Mouse (Mus musculus) heart, adult 2 months (tissue): Measurements from ENCODE around the gene Clba1. TPM values are rescaled to one million over a fixed set of nuclear protein-coding genes. Genes with fewer than 3 reads are reported as not detected.

Source experiments
- DNase-seq, 2 experiments: peaks; one replicate each; pipeline ENCODE4 v3.0.0; 2021
- H3K27ac ChIP-seq: fragments of 200-600 bp; 2 replicates; pipeline ENCODE4 v1.8.1; 2022
- H3K27me3 ChIP-seq: fragments of 200-500 bp; 2 replicates; pipeline ENCODE4 v1.6.1; 2012; ENCODE audit warnings: mild to moderate bottlenecking, low read length, inconsistent platforms, mixed read lengths; ENCODE audit not compliant: control insufficient read depth, insufficient read depth
- H3K36me3 ChIP-seq: fragments of 200-500 bp; 2 replicates; pipeline ENCODE4 v1.6.1; 2012; ENCODE audit warnings: low read length, inconsistent platforms; ENCODE audit not compliant: control insufficient read depth, insufficient read depth
- H3K4me1 ChIP-seq: fragments of 200-500 bp; 2 replicates; pipeline ENCODE4 v1.6.1; 2011; ENCODE audit warnings: low read length; ENCODE audit not compliant: control insufficient read depth, insufficient read depth
- H3K4me3 ChIP-seq: fragments of 200-600 bp; 2 replicates; pipeline ENCODE4 v1.8.1; 2022
- H3K79me2 ChIP-seq: fragments of 200-500 bp; replicated peaks from 2 replicates; pipeline ENCODE4 v1.6.1; 2012; ENCODE audit warnings: mild to moderate bottlenecking, inconsistent platforms, low read length, moderate library complexity, mixed read lengths; ENCODE audit not compliant: control insufficient read depth, insufficient read depth
- H3K9ac ChIP-seq: fragments of 200-500 bp; 2 replicates; pipeline ENCODE4 v1.6.1; 2012; ENCODE audit warnings: low read depth, mild to moderate bottlenecking, control low read depth, inconsistent platforms, low read length, mixed read lengths
- CTCF ChIP-seq: fragments of 200-600 bp; IDR thresholded peaks from 2 replicates; pipeline ENCODE4 v1.8.1; 2022; ENCODE audit warnings: antibody characterized with exemption, mild to moderate bottlenecking, moderate library complexity
- EP300 ChIP-seq: fragments of 200-500 bp; IDR thresholded peaks from 2 replicates; pipeline ENCODE4 v1.6.1; 2011; ENCODE audit warnings: low read depth, low read length, control low read depth; ENCODE audit not compliant: insufficient read depth
- POLR2A ChIP-seq: fragments of 200-500 bp; IDR thresholded peaks from 2 replicates; pipeline ENCODE4 v1.6.1; 2011; ENCODE audit warnings: mild to moderate bottlenecking, low read depth, low read length, control low read depth; ENCODE audit not compliant: insufficient read depth
- whole genome bisulfite sequencing: fragments of 180-500 bp; shearing (Covaris S2); methylation state at CpG from one replicate; pipeline ENCODE4 v1.1.7; 2018; 5-methylcytosine and 5-hydroxymethylcytosine counted together
- intact Hi-C: fragments of 180-260 bp; cut with DNase I; formaldehyde crosslinking; loops from one replicate; pipeline ENCODE4 v1.15.1; 2025
- polyA plus RNA-seq: library from polyadenylated mRNA; depleted of rRNA; stranded (reverse); fragments of >200 nt; gene quantifications from 2 replicates; pipeline ENCODE4 v1.2.3, GENCODE M21; 2012
- total RNA-seq, 2 experiments: library from RNA; stranded (reverse); gene quantifications; 2 replicates each; pipeline ENCODE4 v1.2.3; 2021

The Clba1 gene
- total and polyA plus RNA-seq, 3 experiments = 1.7 to 3.1 (median 2.0) TPM

DNA sequence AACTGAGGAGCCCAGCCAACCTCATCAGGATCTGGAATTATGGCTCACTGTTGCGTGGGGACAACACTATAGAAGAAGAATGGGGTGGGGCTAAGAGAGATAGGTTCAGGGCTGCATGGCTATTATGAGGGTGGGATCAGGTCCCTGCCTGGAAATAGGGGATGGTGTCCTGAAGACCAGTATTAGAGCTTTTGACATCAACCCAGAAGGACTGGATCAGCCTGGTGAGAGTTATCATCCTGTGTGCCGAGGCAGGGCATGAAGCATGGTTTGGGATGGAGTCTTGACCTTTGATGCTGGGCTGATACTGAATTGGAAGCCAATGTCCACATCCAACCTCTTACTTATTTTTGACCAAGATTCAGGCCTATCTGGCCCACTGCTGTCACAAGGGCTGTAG lies 39.0 kb upstream of the Clba1 start:
- Histone ChIP-seq H3K27me3 (no peaks in the 10 kb centered on the region), H3K79me2 (no peaks in the 10 kb centered on the region), H3K4me1 (no peaks in the 10 kb centered on the region), H3K4me3 (no peak overlapping the region), H3K27ac (no peak overlapping the region), H3K9ac (no peak overlapping the region), H3K36me3 (no peaks in the 10 kb centered on the region)
- intact Hi-C loops = no loop called here
- DNase-seq = peak in 1 of 2 experiments; percentile 8
- 60% methylated on average over 2 of the region's 2 CpGs for WGBS
- TF ChIP-seq POLR2A (no peak), EP300 (no peak), CTCF (no peak)

DNA sequence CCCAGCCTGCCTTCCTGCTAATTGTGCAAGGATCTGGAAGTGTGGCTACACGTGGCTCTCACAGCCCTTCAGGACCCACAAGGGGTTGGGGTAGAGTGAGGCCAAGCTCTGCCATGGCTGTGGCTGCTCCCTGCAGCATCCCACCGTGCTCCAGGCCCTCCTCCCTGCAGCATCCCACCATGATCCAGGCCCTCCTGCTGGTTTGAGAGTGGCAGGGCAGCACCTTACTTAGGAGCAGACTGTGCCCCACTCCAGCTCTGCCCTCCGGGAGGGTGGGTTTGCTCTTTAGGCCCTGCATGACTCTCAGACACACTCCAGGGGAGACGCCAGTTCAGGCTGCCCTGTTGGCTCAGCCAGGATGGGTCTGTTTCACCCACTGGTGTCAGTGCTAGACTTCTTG lies 38.3 kb upstream of the Clba1 start:
- Histone ChIP-seq H3K36me3 (no peaks in the 10 kb centered on the region), H3K79me2 (no peaks in the 10 kb centered on the region), H3K27me3 (no peaks in the 10 kb centered on the region), H3K4me1 (no peaks in the 10 kb centered on the region), H3K4me3 (no peak overlapping the region), H3K9ac (no peak overlapping the region), H3K27ac (no peak overlapping the region)
- intact Hi-C loops = no loop called here
- TF ChIP-seq CTCF = no peak
- TF ChIP-seq EP300 = no peak
- TF ChIP-seq POLR2A = no peak
- WGBS = 74% methylated on average over 4 of the region's 4 CpGs
- DNase-seq = peak in 1 of 2 experiments; percentile 10

DNA sequence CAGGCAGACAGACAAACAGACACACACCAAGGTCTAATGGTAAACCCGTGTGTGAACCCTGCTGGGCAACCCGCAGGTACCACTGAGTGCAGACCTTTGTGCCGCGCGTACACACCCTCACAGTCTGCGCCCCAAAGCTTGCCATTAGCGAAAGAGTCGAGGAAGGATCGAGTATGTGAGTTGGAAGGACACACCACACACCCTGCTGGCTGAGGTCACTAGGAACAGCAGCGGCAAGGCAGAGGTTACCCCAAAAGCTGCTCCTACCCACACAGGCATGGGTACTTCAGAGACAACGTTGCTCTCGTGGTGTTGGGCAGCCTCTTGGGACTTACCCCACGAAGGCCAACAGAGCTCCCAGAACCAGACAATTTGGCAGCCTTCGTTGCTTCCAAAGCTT lies 36.4 kb upstream of the Clba1 start:
- WGBS = 87% methylated on average over 14 of the region's 14 CpGs
- no peaks in the 10 kb centered on the region for H3K79me2 ChIP-seq
- no peaks in the 10 kb centered on the region for H3K36me3 ChIP-seq
- TF ChIP-seq CTCF = no peak
- TF ChIP-seq POLR2A = no peak
- TF ChIP-seq EP300 = no peak
- H3K9ac ChIP-seq = no peak overlapping the region
- H3K27me3 ChIP-seq = no peaks in the 10 kb centered on the region
- H3K4me3 ChIP-seq = no peak overlapping the region
- no peaks in the 10 kb centered on the region for H3K4me1 ChIP-seq
- intact Hi-C loops = no loop called here
- no peak overlapping the region for H3K27ac ChIP-seq
- DNase-seq = peak in 1 of 2 experiments; percentile 10

DNA sequence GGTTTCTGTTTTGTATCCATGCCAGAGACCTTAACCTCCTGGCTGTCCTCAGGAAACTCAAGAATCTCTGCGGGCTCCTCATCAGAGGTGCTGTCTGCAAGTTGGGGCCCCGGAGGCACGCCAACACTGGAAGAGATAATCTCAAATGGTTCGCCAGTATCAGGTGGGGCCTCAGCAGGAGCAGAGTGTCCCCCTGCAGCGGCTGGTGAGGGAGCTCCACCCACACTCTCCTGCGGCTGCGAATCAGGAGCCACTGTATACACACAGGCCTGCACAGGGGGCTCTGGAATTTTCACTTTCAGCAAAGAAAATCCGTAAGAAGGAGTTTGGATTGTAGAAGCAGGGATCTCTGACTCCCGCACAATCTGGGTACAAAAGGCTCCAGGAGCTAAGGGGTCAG lies 35.4 kb upstream of the Clba1 start:
- Histone ChIP-seq H3K9ac (no peak overlapping the region), H3K4me1 (no peaks in the 10 kb centered on the region), H3K79me2 (no peaks in the 10 kb centered on the region), H3K27ac (no peak overlapping the region), H3K4me3 (no peak overlapping the region), H3K36me3 (no peaks in the 10 kb centered on the region), H3K27me3 (no peaks in the 10 kb centered on the region)
- 36% methylated on average over 9 of the region's 9 CpGs for WGBS
- intact Hi-C loops = no loop called here
- TF ChIP-seq EP300 (no peak), CTCF (no peak), POLR2A (no peak)
- DNase-seq = peak in 1 of 2 experiments; percentile 7

DNA sequence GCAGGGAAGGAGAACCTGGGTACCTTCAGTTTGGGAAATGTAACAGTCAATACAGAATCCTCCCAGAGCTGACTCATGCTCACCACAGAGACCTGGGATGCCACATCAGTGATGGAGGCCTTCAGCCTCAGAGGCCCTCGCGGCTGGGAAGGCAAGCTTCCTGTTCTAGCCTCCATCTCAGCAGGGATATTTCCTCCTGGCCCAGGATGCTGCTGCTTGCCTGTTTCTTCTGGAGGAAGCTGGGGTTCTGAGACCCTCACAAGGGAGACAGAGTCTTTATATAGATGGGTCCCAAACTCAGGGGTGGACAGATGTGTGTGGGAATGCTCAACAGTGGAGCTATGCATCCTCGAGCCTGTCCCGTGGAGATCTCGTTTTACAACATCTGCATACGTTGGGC lies 34.7 kb upstream of the Clba1 start:
- no peak for TF ChIP-seq POLR2A
- no peak for TF ChIP-seq EP300
- TF ChIP-seq CTCF = no peak
- Histone ChIP-seq H3K27ac (no peak overlapping the region), H3K36me3 (no peaks in the 10 kb centered on the region), H3K79me2 (no peaks in the 10 kb centered on the region), H3K4me1 (no peaks in the 10 kb centered on the region), H3K9ac (no peak overlapping the region), H3K4me3 (no peak overlapping the region), H3K27me3 (no peaks in the 10 kb centered on the region)
- 75% methylated on average over 6 of the region's 6 CpGs for WGBS
- no peak for DNase-seq
- intact Hi-C loops = no loop called here

DNA sequence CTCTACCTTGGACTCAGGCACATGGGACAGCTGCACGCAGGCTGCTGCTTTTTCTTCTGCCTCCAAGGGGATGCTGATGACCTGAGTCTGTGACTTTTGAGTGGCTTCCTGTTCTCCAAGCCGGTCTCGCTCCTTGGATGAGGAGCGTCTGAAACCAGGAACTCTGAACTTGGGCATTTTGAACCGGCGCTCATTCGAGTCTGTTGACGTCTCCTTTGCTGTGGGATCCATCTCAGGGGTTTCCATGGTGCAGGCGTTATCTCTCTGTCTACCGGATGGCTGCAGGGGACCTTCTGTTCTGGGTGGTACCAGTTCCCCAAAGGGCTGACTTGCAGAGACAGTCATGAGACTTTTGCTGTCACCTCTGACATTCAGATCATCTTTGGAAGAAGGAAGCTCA lies 34.3 kb upstream of the Clba1 start:
- Histone ChIP-seq H3K79me2 (no peaks in the 10 kb centered on the region), H3K27ac (no peak overlapping the region), H3K27me3 (no peaks in the 10 kb centered on the region), H3K9ac (no peak overlapping the region), H3K4me1 (no peaks in the 10 kb centered on the region), H3K4me3 (no peak overlapping the region), H3K36me3 (no peaks in the 10 kb centered on the region)
- DNase-seq = no peak
- no peak for TF ChIP-seq POLR2A
- no peak for TF ChIP-seq CTCF
- WGBS = 88% methylated on average over 10 of the region's 10 CpGs
- intact Hi-C loops = no loop called here

DNA sequence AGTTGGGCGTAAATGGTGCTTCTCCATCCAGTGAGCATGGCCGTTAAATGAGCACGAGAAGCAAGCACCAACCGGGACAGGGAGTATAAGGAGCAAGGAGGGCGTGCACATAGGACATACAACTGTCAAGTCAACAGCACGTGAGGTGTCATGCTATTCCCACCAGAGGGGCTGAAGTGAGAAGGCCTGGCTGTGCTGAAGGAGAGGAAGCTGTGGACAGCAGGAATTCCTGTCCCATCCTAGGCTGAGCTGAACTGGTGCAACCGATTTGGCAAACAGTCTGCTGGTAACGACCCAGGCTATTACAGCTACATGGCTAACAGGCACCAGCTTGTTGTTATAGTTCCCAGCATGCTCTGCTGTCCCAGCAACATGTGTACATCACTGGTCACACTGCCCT lies 17.7 kb upstream of the Clba1 start:
- H3K79me2 ChIP-seq = no peaks in the 10 kb centered on the region
- H3K9ac ChIP-seq = no peak overlapping the region
- no peak overlapping the region for H3K4me3 ChIP-seq
- no peaks in the 10 kb centered on the region for H3K36me3 ChIP-seq
- TF ChIP-seq POLR2A = no peak
- no peak for TF ChIP-seq EP300
- no peak for TF ChIP-seq CTCF
- H3K27me3 ChIP-seq = no peaks in the 10 kb centered on the region
- no peak overlapping the region for H3K27ac ChIP-seq
- WGBS = 59% methylated on average over 8 of the region's 8 CpGs
- H3K4me1 ChIP-seq = peaks cover 10% of the 10 kb centered on the region
- no peak for DNase-seq
- intact Hi-C loops = no loop called here
